Comparison of ENCODE assay signal across 8 mouse cellular contexts in the genomic region with DNA sequence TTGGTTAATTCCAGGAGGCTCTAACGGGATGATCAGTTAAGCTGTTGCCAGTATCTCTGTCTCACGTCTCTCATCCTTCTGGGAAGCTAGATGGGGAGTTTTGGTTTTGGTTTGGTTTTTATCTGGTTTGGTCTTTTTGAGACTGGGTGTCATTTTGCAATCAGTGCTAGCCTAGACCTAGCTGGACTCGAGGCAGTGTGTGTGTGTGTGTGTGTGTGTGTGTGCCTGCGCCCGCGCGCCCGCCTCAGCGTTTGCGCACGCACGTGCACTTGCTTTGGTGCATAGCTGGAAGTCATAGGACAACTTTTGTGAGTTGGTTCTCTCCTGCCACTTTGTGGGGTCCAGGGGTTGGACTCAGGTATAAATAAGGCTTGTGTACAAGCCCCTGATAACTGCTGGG. TPM values are rescaled to one million over a fixed set of nuclear protein-coding genes. Genes with fewer than 3 reads are reported as not detected.
A peak's percentile ranks its signal among the peaks of the same experiment; 100 is the strongest.
DNase-seq lines count a peak whose midpoint lies in the region; ATAC-seq and TF ChIP-seq lines count a peak whose summit lies in the region.

No protein-coding gene starts in this region.

- TF ChIP-seq POLR2A in small intestine, adult 2 months (IDR thresholded peaks at IDR 0.05; ENCODE audit: low read depth, low read length), result no peak

- TF ChIP-seq CTCF in small intestine, adult 2 months (IDR thresholded peaks at IDR 0.05; ENCODE audit: extremely low read depth, insufficient read length, insufficient replicate concordance, low read depth, low read length), result no peak

- peaks cover 15% of the 10 kb centered on the region for H3K4me1 ChIP-seq in kidney, embryonic 14.5 days (ENCODE audit: control insufficient read depth, insufficient read depth, low read length)
- peaks cover 6% of the 10 kb centered on the region for H3K4me1 ChIP-seq in small intestine, adult 2 months (ENCODE audit: control insufficient read depth, insufficient read depth, insufficient read length, low read length)

- no peaks in the 10 kb centered on the region for H3K36me3 ChIP-seq in kidney, embryonic 14.5 days (ENCODE audit: control insufficient read depth, insufficient read depth, low read length)
- H3K36me3 ChIP-seq in small intestine, adult 2 months (ENCODE audit: control insufficient read depth, insufficient read depth, low read length), result no peaks in the 10 kb centered on the region

- H3K9me3 ChIP-seq in kidney, embryonic 14.5 days (ENCODE audit: control insufficient read depth, low read length), result no peaks in the 10 kb centered on the region

- peak overlapping the region; percentile 70 for H3K4me3 ChIP-seq in kidney, embryonic 14.5 days (ENCODE audit: low read length)
- peak overlapping the region; percentile 49 for H3K4me3 ChIP-seq in small intestine, adult 2 months (ENCODE audit: low read depth, low read length)

- no peak overlapping the region; the same call in 1 of the 2 replicates for H3K27ac ChIP-seq in kidney, embryonic 14.5 days (ENCODE audit: low read depth, low read length)
- H3K27ac ChIP-seq in small intestine, adult 2 months (ENCODE audit: insufficient read depth, low read depth, low read length), result no peak overlapping the region

- ATAC-seq in granulocyte monocyte progenitor cell, adult 5-6 weeks (replicated peaks; ENCODE audit: poor library complexity, severe bottlenecking), result peak; percentile 28
- ATAC-seq in kidney, embryonic 14.5 days (ENCODE audit: low FRiP score, low TSS enrichment), result peak; percentile 30; the same call in 1 of the 2 replicates

- peaks cover 2% of the 10 kb centered on the region; the same call in 1 of the 2 replicates for H3K27me3 ChIP-seq in kidney, embryonic 14.5 days (ENCODE audit: control insufficient read depth, insufficient read depth, low read length)
- no peaks in the 10 kb centered on the region; the same call in 1 of the 2 replicates for H3K27me3 ChIP-seq in small intestine, adult 2 months (ENCODE audit: control insufficient read depth, insufficient read depth, low read length)

- peak overlapping the region; percentile 66 for H3K9ac ChIP-seq in kidney, embryonic 14.5 days (ENCODE audit: low read depth, low read length)

- peak; percentile 33 for DNase-seq in ovary, postnatal 36 days (ENCODE audit: low spot score)
- no peak for DNase-seq in ovary, postnatal 14 days (ENCODE audit: low spot score)
- peak; percentile 51 for DNase-seq in c-Kit-positive CD71-positive TER-119-positive erythroid progenitor cells, embryonic 14.5 days (ENCODE audit: low spot score)
- DNase-seq in lung, postnatal 14 days, result peak; percentile 41
- DNase-seq in left cerebral cortex, adult 18-20 months (ENCODE audit: low spot score in 2 of 2), result no peak

- H3K4me2 ChIP-seq in kidney, embryonic 14.5 days (replicated peaks; ENCODE audit: low read depth, low read length), result peak overlapping the region; percentile 60

- 0% methylated on average over 12 of the region's 12 CpGs for WGBS in kidney, embryonic 14.5 days
- WGBS in small intestine, adult 2 months, result under 1% methylated on average over 12 of the region's 12 CpGs

RNA-seq across cellular contexts. Expression of gene Wdcp, which starts 0.6 kb away (rescaled TPM):
- total RNA-seq in granulocyte monocyte progenitor cell, adult 5-6 weeks (2014; fragmentation: Nextera tagmentation), result 19.7 and 22.7 TPM in 2 replicates
- total RNA-seq in granulocyte monocyte progenitor cell, adult 5-6 weeks (2017), result 4.6 and 9.0 TPM in 2 replicates
- 16.5 and 17.6 TPM in 2 replicates for polyA plus RNA-seq in kidney, embryonic 14.5 days (2014; fragmentation: Nextera tagmentation; extraction: Ambion mirVana)
- polyA plus RNA-seq in small intestine, adult 2 months (2012; rRNA removed), result 1.5 and 1.6 TPM in 2 replicates
- total RNA-seq in left cerebral cortex, adult 18-20 months (2021), result 10 to 100 TPM; 12.0 to 12.9 TPM

RNA-seq across cellular contexts. Expression of gene Fkbp1b, which starts 2.4 kb away (rescaled TPM):
- 13.7 and 28.2 TPM in 2 replicates for total RNA-seq in granulocyte monocyte progenitor cell, adult 5-6 weeks (2014; fragmentation: Nextera tagmentation)
- 18.2 and 35.0 TPM in 2 replicates for total RNA-seq in granulocyte monocyte progenitor cell, adult 5-6 weeks (2017)
- 6.5 and 7.8 TPM in 2 replicates for polyA plus RNA-seq in kidney, embryonic 14.5 days (2014; fragmentation: Nextera tagmentation; extraction: Ambion mirVana)
- polyA plus RNA-seq in small intestine, adult 2 months (2012; rRNA removed), result 0.93 and 1.7 TPM in 2 replicates
- 10 to 100 TPM; 44.3 to 48.2 TPM for total RNA-seq in left cerebral cortex, adult 18-20 months (2021)

RNA-seq across cellular contexts. Expression of gene Sf3b6, which starts 26.4 kb away (rescaled TPM):
- total RNA-seq in granulocyte monocyte progenitor cell, adult 5-6 weeks (2014; fragmentation: Nextera tagmentation), result 202 and 249 TPM in 2 replicates
- 134 and 198 TPM in 2 replicates for total RNA-seq in granulocyte monocyte progenitor cell, adult 5-6 weeks (2017)
- polyA plus RNA-seq in kidney, embryonic 14.5 days (2014; fragmentation: Nextera tagmentation; extraction: Ambion mirVana), result 306 and 426 TPM in 2 replicates
- 21.5 and 36.9 TPM in 2 replicates for polyA plus RNA-seq in small intestine, adult 2 months (2012; rRNA removed)
- 10 to 100 TPM; 72.6 to 84.1 TPM for total RNA-seq in left cerebral cortex, adult 18-20 months (2021)

RNA-seq across cellular contexts. Expression of gene Mfsd2b, which starts 30.4 kb away (rescaled TPM):
- total RNA-seq in granulocyte monocyte progenitor cell, adult 5-6 weeks (2014; fragmentation: Nextera tagmentation), result 5.8 and 7.5 TPM in 2 replicates
- total RNA-seq in granulocyte monocyte progenitor cell, adult 5-6 weeks (2017), result 1.2 and 2.2 TPM in 2 replicates
- polyA plus RNA-seq in kidney, embryonic 14.5 days (2014; fragmentation: Nextera tagmentation; extraction: Ambion mirVana), result 0.81 and 1.3 TPM in 2 replicates
- polyA plus RNA-seq in small intestine, adult 2 months (2012; rRNA removed), result 1.7 and 6.1 TPM in 2 replicates
- total RNA-seq in left cerebral cortex, adult 18-20 months (2021), result under 1 TPM; 0.40 to 0.63 TPM

Comparison
In these comparisons a context has a peak if more than half of its experiments do, and no peak if none do; other contexts are left out.
1. DNase-seq: peak in ovary, postnatal 36 days (single experiment), c-Kit-positive CD71-positive TER-119-positive erythroid progenitor cells, embryonic 14.5 days (single experiment) and lung, postnatal 14 days (single experiment); none in ovary, postnatal 14 days (single experiment) and left cerebral cortex, adult 18-20 months (0 of 2).